Mouse (Mus musculus): Measurements from ENCODE around the gene Incenp.

DNA sequence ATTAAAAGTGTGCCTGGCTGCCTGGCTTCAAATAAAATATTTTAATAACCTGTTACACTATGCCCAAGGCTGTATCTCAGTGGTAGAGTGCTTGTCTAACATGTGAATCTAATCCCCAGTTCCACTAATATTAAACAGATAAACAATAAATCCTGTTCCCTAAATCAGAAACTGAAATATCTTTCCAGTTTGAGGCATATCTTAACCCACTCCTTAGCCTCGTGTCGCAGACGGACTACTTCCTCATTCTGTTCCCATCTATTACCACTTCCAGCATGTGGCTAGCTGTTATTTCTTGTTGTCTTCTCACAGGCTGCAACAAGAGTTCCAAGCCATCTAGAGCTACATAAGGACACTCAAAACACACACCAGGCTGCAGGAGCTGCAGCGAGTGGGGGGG is 18.4 kb upstream of the Incenp start:
- TF ChIP-seq CTCF (IDR thresholded peaks at IDR 0.05; ENCODE audit: borderline replicate concordance, insufficient read depth, low read length) (no peak), POLR2A (IDR thresholded peaks at IDR 0.05; ENCODE audit: low read depth, low read length) (no peak)

All from embryonic fibroblast, embryonic 13.5 days (primary cell).